Mouse (Mus musculus) heart, embryonic 11.5 days (tissue): ENCODE data around the gene Cebpb. TPM values are rescaled to one million over a fixed set of nuclear protein-coding genes. Genes with fewer than 3 reads are reported as not detected.

Source experiments
- ATAC-seq: fragments of 200-750 bp; cut with Nextera tagmentation; replicated peaks from 2 replicates; pipeline ENCODE4 v1.8.0; 2017; ENCODE audit warnings: moderate library complexity; ENCODE audit not compliant: insufficient number of reproducible peaks, low FRiP score, low TSS enrichment
- H3K27ac ChIP-seq: fragments of 300-500 bp; sonication (generic); 2 replicates; pipeline ENCODE4 v1.5.1; 2014; ENCODE audit warnings: mild to moderate bottlenecking, low read depth, low read length
- H3K27me3 ChIP-seq: fragments of 300-500 bp; sonication (generic); 2 replicates; pipeline ENCODE4 v1.6.1; 2014; ENCODE audit warnings: mild to moderate bottlenecking, low read length, mixed read lengths; ENCODE audit not compliant: control insufficient read depth, insufficient read depth
- H3K36me3 ChIP-seq: fragments of 300-500 bp; sonication (generic); 2 replicates; pipeline ENCODE4 v1.6.1; 2014; ENCODE audit warnings: mild to moderate bottlenecking, low read length, moderate library complexity, mixed read lengths; ENCODE audit not compliant: control insufficient read depth, insufficient read depth
- H3K4me1 ChIP-seq: fragments of 300-500 bp; sonication (generic); 2 replicates; pipeline ENCODE4 v1.6.1; 2014; ENCODE audit warnings: low read length; ENCODE audit not compliant: control insufficient read depth, insufficient read depth
- H3K4me2 ChIP-seq: fragments of 300-500 bp; sonication (generic); 2 replicates; pipeline ENCODE4 v1.6.1; 2014; ENCODE audit warnings: mild to moderate bottlenecking, moderate library complexity
- H3K4me3 ChIP-seq: fragments of 300-500 bp; sonication (generic); 2 replicates; pipeline ENCODE4 v1.5.1; 2014; ENCODE audit warnings: low read depth, low read length
- H3K9ac ChIP-seq: fragments of 300-500 bp; sonication (generic); 2 replicates; pipeline ENCODE4 v1.6.1; 2014; ENCODE audit warnings: mild to moderate bottlenecking, low read depth, low read length, moderate library complexity
- H3K9me3 ChIP-seq: fragments of 300-500 bp; sonication (generic); replicated peaks from 2 replicates; pipeline ENCODE4 v1.6.1; 2016; ENCODE audit warnings: low read length; ENCODE audit not compliant: control insufficient read depth
- WGBS: fragments of 180-500 bp; shearing (Covaris S2); extraction: QIAGEN DNeasy Blood & Tissue Kit; methylation state at CpG from one replicate; pipeline ENCODE4 v1.1.7; 2014; ENCODE audit not compliant: insufficient replicate concordance; 5-methylcytosine and 5-hydroxymethylcytosine counted together
- polyA plus RNA-seq: library from polyadenylated mRNA; unstranded; fragments of >200 nt; fragmentation: Nextera tagmentation; extraction: Ambion mirVana; gene quantifications from 2 replicates; pipeline ENCODE4 v1.2.1, GENCODE M21; 2014

Gene Cebpb
- polyA plus RNA-seq, 1 experiment from 2014 or later, result 8.0 TPM

- no peak overlapping the region for H3K4me2 ChIP-seq
- no peaks in the 10 kb centered on the region for H3K9me3 ChIP-seq
- H3K27me3 ChIP-seq, result no peaks in the 10 kb centered on the region
- 71% methylated on average over 7 of the region's 7 CpGs for WGBS
- 0 out of 2 replicates have a peak, but pooled peaks cover 2% of the 10 kb centered on the region for H3K4me1 ChIP-seq
- no peak overlapping the region for H3K27ac ChIP-seq
- no peak overlapping the region for H3K9ac ChIP-seq
- no peak overlapping the region for H3K4me3 ChIP-seq
- peaks cover 12% of the 10 kb centered on the region for H3K36me3 ChIP-seq
- ATAC-seq, result no peak
These were observed 36.0 kb upstream of the Cebpb start for GRCm38 (mm10) chr2:167652694-167653093.

- Histone ChIP-seq H3K4me3 (no peak overlapping the region), H3K9ac (no peak overlapping the region), H3K9me3 (no peaks in the 10 kb centered on the region), H3K4me2 (no peak overlapping the region), H3K36me3 (peaks cover 9% of the 10 kb centered on the region), H3K27ac (no peak overlapping the region), H3K4me1 (peaks cover 17% of the 10 kb centered on the region), H3K27me3 (no peaks in the 10 kb centered on the region)
- WGBS, result 88% methylated on average over 10 of the region's 10 CpGs
- no peak for ATAC-seq
These were observed 33.7 kb upstream of the Cebpb start for GRCm38 (mm10) chr2:167654911-167655600.

- WGBS, result 82% methylated on average over 16 of the region's 16 CpGs
- 0 out of 2 replicates have a peak overlapping the region, but pooled peaks have one; percentile 4 for H3K27ac ChIP-seq
These were observed 31.9 kb upstream of the Cebpb start for GRCm38 (mm10) chr2:167656629-167657478.

GRCm38 (mm10) chr2:167657973-167658372 is 30.7 kb upstream of the Cebpb start:
- Histone ChIP-seq H3K9ac (no peak overlapping the region), H3K9me3 (no peaks in the 10 kb centered on the region), H3K4me1 (peaks cover 29% of the 10 kb centered on the region), H3K36me3 (peaks cover 2% of the 10 kb centered on the region; the same call in 1 of the 2 replicates), H3K4me3 (no peak overlapping the region), H3K4me2 (no peak overlapping the region), H3K27me3 (0 out of 2 replicates have a peak, but pooled peaks cover 5% of the 10 kb centered on the region), H3K27ac (no peak overlapping the region)
- ATAC-seq, result no peak
- 88% methylated on average over 4 of the region's 4 CpGs for WGBS

More at GRCm38 (mm10) chr2:167656629-167657478, 31.9 kb upstream of the Cebpb start:
- H3K27me3 ChIP-seq, result no peaks in the 10 kb centered on the region
- ATAC-seq, result no peak
- no peaks in the 10 kb centered on the region for H3K9me3 ChIP-seq
- peak overlapping the region; percentile 56; the same call in 1 of the 2 replicates for H3K9ac ChIP-seq
- H3K4me3 ChIP-seq, result no peak overlapping the region
- H3K4me1 ChIP-seq, result peaks cover 23% of the 10 kb centered on the region
- H3K36me3 ChIP-seq, result peaks cover 4% of the 10 kb centered on the region; the same call in 1 of the 2 replicates
- no peak overlapping the region; the same call in 1 of the 2 replicates for H3K4me2 ChIP-seq

GRCm38 (mm10) chr2:167658712-167659111 is 30.0 kb upstream of the Cebpb start:
- H3K4me2 ChIP-seq, result peak overlapping the region; percentile 97; the same call in 1 of the 2 replicates
- H3K4me1 ChIP-seq, result peaks cover 29% of the 10 kb centered on the region
- 0 out of 2 replicates have a peak, but pooled peaks cover 5% of the 10 kb centered on the region for H3K27me3 ChIP-seq
- no peak overlapping the region for H3K4me3 ChIP-seq
- H3K9me3 ChIP-seq, result no peaks in the 10 kb centered on the region
- peaks cover 2% of the 10 kb centered on the region; the same call in 1 of the 2 replicates for H3K36me3 ChIP-seq
- no peak overlapping the region for H3K9ac ChIP-seq
- ATAC-seq, result no peak
- H3K27ac ChIP-seq, result no peak overlapping the region
- 53% methylated on average over 11 of the region's 11 CpGs for WGBS

- H3K27ac ChIP-seq, result no peak overlapping the region
- H3K9me3 ChIP-seq, result no peaks in the 10 kb centered on the region
- 0 out of 2 replicates have a peak, but pooled peaks cover 5% of the 10 kb centered on the region for H3K27me3 ChIP-seq
- no peak overlapping the region for H3K4me3 ChIP-seq
- H3K4me1 ChIP-seq, result peaks cover 29% of the 10 kb centered on the region
- no peak for ATAC-seq
- WGBS, result 65% methylated on average over 10 of the region's 10 CpGs
- no peaks in the 10 kb centered on the region for H3K36me3 ChIP-seq
- H3K4me2 ChIP-seq, result peak overlapping the region; percentile 97
- no peak overlapping the region for H3K9ac ChIP-seq
These were observed 29.4 kb upstream of the Cebpb start for GRCm38 (mm10) chr2:167659177-167659846.

GRCm38 (mm10) chr2:167659847-167660610 is 28.7 kb upstream of the Cebpb start:
- Histone ChIP-seq H3K27ac (no peak overlapping the region), H3K36me3 (no peaks in the 10 kb centered on the region), H3K9me3 (no peaks in the 10 kb centered on the region), H3K4me1 (peaks cover 29% of the 10 kb centered on the region), H3K4me2 (peak overlapping the region; percentile 97), H3K9ac (peak overlapping the region; percentile 90), H3K4me3 (peak overlapping the region; percentile 88), H3K27me3 (0 out of 2 replicates have a peak, but pooled peaks cover 5% of the 10 kb centered on the region)
- 24% methylated on average over 13 of the region's 13 CpGs for WGBS
- ATAC-seq, result no peak
